Mouse (Mus musculus): ENCODE data around the gene 2310022A10Rik.

DNA sequence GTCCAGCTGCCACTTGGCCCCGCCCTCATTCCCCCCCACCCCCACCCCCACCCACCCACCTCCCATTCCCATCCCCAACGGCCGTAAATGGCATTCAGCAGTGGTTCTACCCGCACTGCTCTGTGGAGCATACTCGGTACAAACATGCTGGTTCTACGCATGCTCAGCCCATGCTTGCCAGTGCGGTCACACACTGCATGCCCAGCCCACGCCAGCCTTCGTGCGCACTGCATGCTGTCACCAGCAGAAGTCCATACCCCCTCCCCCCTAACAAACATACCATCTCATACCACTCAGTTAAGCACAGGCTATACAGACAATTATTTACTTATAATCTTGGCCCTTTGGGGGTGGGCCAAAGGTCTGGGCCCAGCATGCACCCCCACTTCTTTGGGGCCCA, 21.3 kb upstream of the 2310022A10Rik start:
- no peak for TF ChIP-seq CTCF (IDR thresholded peaks at IDR 0.05)
- no peak for TF ChIP-seq EP300 (IDR thresholded peaks at IDR 0.05)
